Mouse (Mus musculus): ENCODE measurements around the gene Ipo13. TPM values are rescaled to one million over a fixed set of nuclear protein-coding genes. Genes with fewer than 3 reads are reported as not detected.

Ipo13 gene
- polyA plus RNA-seq (2012; ENCODE audit: low replicate concordance): 23.0 and 26.8 TPM in 2 replicates

DNA sequence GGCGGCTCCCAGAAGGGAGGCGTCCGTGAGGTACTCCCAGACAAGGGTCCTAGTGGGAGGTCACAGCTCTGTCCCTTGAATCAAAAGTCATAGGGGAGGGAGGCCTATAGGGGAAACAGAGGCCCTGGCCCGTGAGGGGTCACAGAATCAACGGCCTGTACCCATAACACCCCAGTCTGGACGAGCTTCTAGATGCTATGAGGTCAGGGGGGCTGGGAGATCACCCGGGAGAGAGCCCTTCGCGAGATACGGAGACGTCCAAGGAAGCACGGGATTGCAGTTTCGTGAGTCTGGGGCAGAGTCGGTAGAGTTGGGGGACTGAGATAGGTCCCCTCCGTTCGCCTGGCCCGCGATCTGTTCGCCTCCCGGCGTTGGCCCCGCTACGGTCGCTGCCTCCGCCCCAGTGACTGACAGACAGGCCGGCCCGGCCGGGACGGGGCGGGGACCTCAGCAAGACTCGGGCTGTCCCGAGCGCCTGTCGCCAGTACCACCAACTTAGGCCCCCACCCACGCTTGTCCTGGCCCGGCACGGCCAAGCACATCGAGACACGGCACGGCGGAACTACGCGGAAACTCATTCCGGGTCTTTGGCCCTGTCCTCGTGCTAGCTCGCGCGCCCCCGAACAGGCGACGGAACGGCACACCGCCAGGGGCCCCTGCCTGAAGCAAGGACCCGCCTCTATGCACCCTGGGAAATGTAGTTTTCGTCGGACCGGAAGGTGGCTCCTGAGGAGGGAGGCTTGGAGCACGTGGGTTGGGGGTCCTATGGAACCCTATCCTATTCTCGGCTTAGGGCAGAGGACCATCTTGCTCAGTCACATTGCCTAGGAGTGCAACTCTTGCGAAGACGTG is at the start of gene Ipo13:
Gene Ipo13 (minus strand): TSS at position 409 of the 852 bp plus-strand sequence.

DNA sequence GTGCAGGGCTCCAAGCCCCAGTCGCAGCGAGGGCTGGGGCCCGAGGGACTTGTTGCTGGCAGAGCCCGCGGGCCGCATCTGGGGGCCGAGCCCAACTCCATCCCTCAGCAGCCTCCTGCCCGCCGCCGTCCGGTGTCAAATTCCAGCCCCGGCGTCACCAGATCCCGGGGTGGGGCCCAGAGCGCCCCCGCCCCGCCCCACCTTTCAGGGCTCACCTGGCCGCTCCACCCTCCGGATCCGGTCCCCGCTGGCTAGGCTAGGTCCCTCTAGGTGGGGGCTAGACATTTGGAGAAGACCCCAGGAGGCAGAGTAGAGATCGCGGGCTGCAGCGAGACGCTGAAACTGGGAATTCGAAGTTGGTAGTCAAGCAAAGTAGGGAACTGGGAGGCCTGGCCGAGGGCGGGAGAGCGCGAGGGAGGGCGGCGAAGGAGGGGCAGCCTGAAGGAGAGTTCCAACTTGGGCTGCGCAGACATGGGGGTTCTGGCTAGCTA is 14.6 kb upstream of the Ipo13 start, which contains the start of gene Artn:
Gene Artn (minus strand): TSS at position 373 of the 491 bp plus-strand sequence.

DNA sequence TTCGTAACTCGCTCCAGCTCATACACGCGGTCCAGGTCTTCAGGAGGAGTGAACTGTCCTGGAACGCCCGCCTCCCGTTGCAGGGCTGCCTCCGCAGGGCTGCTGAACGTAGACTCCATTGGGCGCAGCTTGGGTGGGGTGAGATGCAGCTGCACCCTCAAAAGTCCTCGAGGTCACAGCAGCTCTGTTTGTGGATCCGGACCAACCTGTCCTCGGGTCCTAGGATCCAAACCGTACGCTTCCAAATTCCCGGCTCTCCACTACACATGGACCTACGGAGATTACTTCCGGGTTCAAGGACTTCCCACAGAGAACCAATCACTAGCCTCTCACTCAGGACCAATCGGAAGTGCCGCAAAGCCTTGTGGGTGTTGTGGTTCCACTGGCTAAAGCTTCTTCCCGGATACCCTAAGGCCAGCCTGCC is 23.0 kb downstream of the Ipo13 start, which contains the start of gene Dph2:
Gene Dph2 (minus strand): TSS at position 295 of the 424 bp plus-strand sequence.

GRCm38 (mm10) chr4:117887133-117887532 is 27.7 kb downstream of the Ipo13 start, which contains the start of gene Atp6v0b:
TSS of gene Atp6v0b (minus strand) at chr4:117887333.

GRCm38 (mm10) chr4:117882701-117883691 is 31.8 kb downstream of the Ipo13 start, which contains the start of gene B4galt2:
TSS of gene B4galt2 (minus strand) at chr4:117883487.

DNA sequence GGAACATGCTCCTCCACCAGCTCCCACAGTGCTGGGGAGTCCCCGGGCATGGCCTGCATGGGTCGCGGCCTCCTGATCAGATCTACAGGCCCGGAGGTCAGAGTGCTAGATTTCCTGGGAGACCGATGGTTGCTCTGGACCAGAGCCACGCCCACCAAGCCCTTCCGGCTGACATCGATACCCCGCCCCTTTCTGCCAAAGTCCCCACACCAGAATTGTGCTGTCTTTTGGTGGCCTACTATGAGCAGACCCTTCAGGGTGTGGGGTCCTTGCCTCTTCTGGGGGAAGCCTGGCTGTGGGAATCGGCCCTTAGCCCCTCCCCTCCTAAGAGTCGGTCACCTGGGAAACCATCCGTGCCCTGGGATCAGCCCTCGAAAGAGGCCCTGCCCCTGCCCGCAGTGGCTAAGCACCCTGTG is 42.3 kb downstream of the Ipo13 start, which contains the start of gene Ccdc24:
Gene Ccdc24 (minus strand): TSS at position 87 of the 416 bp plus-strand sequence.

Other genes starting within 250 kb of the Ipo13 start
- gene Dmap1, start 232.7 kb downstream of the Ipo13 start, polyA plus RNA-seq (2012; ENCODE audit: low replicate concordance): 24.4 and 26.2 TPM in 2 replicates
- not detected in 2 replicates for gene Gm12845, start 190.6 kb downstream of the Ipo13 start, polyA plus RNA-seq (2012; ENCODE audit: low replicate concordance)
- not detected in 2 replicates for gene Klf17, start 149.4 kb downstream of the Ipo13 start, polyA plus RNA-seq (2012; ENCODE audit: low replicate concordance)
- 3.1 and 32.2 TPM in 2 replicates for gene Slc6a9, start 80.5 kb downstream of the Ipo13 start, polyA plus RNA-seq (2012; ENCODE audit: low replicate concordance)
- not detected in 2 replicates for gene Ccdc24, start 42.4 kb downstream of the Ipo13 start, polyA plus RNA-seq (2012; ENCODE audit: low replicate concordance)
- 1.1 and 1.3 TPM in 2 replicates for gene B4galt2, start 31.5 kb downstream of the Ipo13 start, polyA plus RNA-seq (2012; ENCODE audit: low replicate concordance)
- 76.1 and 320 TPM in 2 replicates for gene Atp6v0b, start 27.7 kb downstream of the Ipo13 start, polyA plus RNA-seq (2012; ENCODE audit: low replicate concordance)
- gene Dph2, start 23.0 kb downstream of the Ipo13 start, polyA plus RNA-seq (2012; ENCODE audit: low replicate concordance): 10.7 and 16.8 TPM in 2 replicates
- 1.4 TPM in 1 of 2 replicates, not detected in the other for gene Artn, start 14.8 kb upstream of the Ipo13 start, polyA plus RNA-seq (2012; ENCODE audit: low replicate concordance)
- 13.8 and 29.1 TPM in 2 replicates for gene St3gal3, start 219.9 kb upstream of the Ipo13 start, polyA plus RNA-seq (2012; ENCODE audit: low replicate concordance)

All from hematopoietic multipotent progenitor cell, adult 10-12 weeks (in vitro differentiated cells).